Mouse (Mus musculus): ENCODE data around the gene Olfr1152. TPM values are rescaled to one million over a fixed set of nuclear protein-coding genes. Genes with fewer than 3 reads are reported as not detected.

The Olfr1152 gene
- polyA plus RNA-seq (2012; ENCODE audit: low replicate concordance): not detected in 2 replicates

DNA sequence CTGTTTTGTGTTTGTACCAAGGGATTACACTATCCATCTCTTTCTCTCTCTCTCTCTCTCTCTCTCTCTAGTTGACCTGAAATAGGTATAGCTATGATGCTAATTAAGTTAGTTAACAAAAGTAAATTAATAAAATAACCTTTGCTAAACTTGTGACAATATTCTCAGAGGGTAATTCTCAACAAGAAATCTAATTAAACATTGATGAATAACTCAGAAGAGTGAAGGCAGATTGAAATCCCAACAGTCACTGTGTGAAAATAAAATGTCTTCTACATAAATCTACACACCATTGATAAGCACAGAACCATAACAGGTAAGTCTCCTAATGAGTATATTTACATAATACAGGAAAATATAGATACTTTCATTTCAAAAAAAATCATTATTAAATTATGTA is at the start of gene Olfr1152:
Gene Olfr1152 (plus strand): TSS at position 301 of the 400 bp plus-strand sequence.

DNA sequence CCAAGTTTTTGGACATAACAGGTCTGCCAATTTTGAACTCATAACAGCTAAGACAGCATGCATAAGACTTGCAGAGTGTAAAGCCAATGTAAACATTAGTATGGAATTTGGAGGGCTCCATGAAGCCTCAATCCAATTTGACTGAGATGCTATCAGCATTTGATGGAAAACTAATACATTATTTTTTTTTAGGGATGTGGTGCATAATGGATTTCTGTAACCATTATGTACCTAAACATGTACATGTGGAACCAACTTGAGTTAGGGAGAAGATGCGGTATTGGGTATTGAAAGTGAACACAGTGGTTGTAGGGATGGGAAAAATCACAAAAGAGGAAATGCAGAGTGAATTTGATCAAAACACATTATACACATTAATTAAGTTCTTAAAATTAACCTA is 36.1 kb upstream of the Olfr1152 start, which contains the start of gene Olfr1148:
Gene Olfr1148 (plus strand): TSS at position 301 of the 400 bp plus-strand sequence.

DNA sequence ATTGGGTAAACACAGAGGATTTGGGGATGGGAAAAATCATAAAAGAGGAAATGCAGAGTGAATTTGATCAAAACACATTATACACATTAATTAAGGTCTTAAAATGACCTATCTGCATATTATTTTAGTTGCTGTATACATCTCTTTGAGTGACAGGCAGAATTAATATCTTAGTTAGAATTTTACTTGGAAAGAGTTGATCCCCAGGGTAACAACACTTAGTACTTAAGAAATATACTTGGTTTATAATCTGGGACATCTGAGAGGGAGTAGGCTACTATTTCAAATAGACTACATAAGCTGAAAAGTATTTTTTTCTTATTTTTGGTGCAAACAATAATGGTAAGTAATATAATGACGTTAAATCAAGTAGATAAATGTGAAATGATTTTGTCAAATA is 22.6 kb upstream of the Olfr1152 start, which contains the start of gene Olfr1150-ps1:
Gene Olfr1150-ps1 (plus strand): TSS at position 301 of the 400 bp plus-strand sequence.

DNA sequence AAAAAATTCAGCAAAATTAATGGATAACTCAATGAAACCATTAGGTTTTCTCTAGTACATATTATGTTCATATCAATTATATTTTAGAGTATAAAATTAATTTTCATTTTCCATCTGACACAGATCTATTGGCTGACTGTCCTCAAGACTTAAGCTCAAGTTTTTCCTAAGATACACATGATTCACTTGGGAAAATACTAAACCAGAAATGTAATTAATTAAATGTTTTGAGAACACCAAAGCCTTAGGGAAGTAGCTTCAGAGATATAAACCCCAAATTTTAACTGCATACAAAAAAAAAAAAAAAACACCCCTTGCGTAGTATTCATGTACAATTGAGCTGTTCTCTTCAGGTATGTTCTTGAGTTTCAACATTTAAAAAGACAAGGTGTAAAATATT is 10.7 kb upstream of the Olfr1152 start, which contains the start of gene Olfr1151:
Gene Olfr1151 (plus strand): TSS at position 301 of the 400 bp plus-strand sequence.

DNA sequence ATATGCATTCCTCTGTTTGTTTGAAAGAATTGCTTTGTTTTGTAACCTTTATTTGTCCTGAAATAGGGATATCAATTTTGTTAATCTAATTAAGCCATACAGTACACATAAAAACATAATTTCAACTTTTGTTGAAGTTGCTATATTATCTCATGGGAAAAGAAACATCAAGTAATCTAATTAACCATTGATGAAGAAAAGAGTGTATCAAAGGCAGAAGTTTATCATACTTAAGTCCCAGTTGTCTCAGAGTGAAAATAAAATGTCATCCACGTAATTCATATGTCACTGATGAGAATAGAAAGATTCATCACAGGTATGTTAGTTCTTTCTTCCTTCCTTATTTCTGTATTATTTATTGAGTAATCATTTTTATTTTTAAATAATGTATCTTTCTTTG is 28.4 kb downstream of the Olfr1152 start, which contains the start of gene Olfr1153:
Gene Olfr1153 (plus strand): TSS at position 301 of the 400 bp plus-strand sequence.

DNA sequence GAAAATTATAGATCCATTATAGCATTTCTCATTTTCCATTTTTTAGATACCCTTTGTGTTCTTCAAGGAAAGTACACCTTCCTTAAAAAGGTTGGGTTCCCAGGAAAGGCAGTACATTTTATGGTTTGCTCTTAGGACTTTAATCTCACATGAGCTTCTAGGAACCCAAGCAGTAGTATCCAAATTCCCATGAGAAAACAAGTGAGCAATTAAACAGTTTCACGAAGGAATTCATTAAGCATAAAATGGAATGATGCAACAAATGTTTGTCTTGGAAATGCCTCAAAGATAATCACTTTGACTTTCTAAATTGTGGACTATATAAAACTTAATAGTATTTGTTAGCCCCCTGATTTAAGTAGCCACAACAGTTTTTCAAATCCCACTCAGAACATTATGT is 38.8 kb downstream of the Olfr1152 start, which contains the start of gene Olfr1154:
Gene Olfr1154 (minus strand): TSS at position 101 of the 400 bp plus-strand sequence.

Other genes starting within 250 kb of the Olfr1152 start
- gene Olfr1131, start 239.4 kb upstream of the Olfr1152 start, polyA plus RNA-seq (2012; ENCODE audit: low replicate concordance): not detected in 2 replicates
- gene Olfr1132, start 229.0 kb upstream of the Olfr1152 start, polyA plus RNA-seq (2012; ENCODE audit: low replicate concordance): not detected in 2 replicates
- gene Olfr1133, start 219.1 kb upstream of the Olfr1152 start, polyA plus RNA-seq (2012; ENCODE audit: low replicate concordance): not detected in 2 replicates
- not detected in 2 replicates for gene Olfr1134, start 208.0 kb upstream of the Olfr1152 start, polyA plus RNA-seq (2012; ENCODE audit: low replicate concordance)
- gene Olfr1135, start 192.8 kb upstream of the Olfr1152 start, polyA plus RNA-seq (2012; ENCODE audit: low replicate concordance): not detected in 2 replicates
- gene Olfr1136, start 172.5 kb upstream of the Olfr1152 start, polyA plus RNA-seq (2012; ENCODE audit: low replicate concordance): not detected in 2 replicates
- gene Olfr1137, start 153.3 kb upstream of the Olfr1152 start, polyA plus RNA-seq (2012; ENCODE audit: low replicate concordance): not detected in 2 replicates
- not detected in 2 replicates for gene Olfr1138, start 126.5 kb upstream of the Olfr1152 start, polyA plus RNA-seq (2012; ENCODE audit: low replicate concordance)
- gene Olfr1140, start 122.7 kb upstream of the Olfr1152 start, polyA plus RNA-seq (2012; ENCODE audit: low replicate concordance): not detected in 2 replicates
- gene Olfr1141, start 112.5 kb upstream of the Olfr1152 start, polyA plus RNA-seq (2012; ENCODE audit: low replicate concordance): not detected in 2 replicates
- gene Olfr152, start 87.0 kb upstream of the Olfr1152 start, polyA plus RNA-seq (2012; ENCODE audit: low replicate concordance): not detected in 2 replicates
- not detected in 2 replicates for gene Olfr1143, start 65.9 kb upstream of the Olfr1152 start, polyA plus RNA-seq (2012; ENCODE audit: low replicate concordance)
- gene Olfr1145, start 56.7 kb upstream of the Olfr1152 start, polyA plus RNA-seq (2012; ENCODE audit: low replicate concordance): not detected in 2 replicates
- not detected in 2 replicates for gene Olfr1148, start 36.0 kb upstream of the Olfr1152 start, polyA plus RNA-seq (2012; ENCODE audit: low replicate concordance)
- gene Olfr1150-ps1, start 22.5 kb upstream of the Olfr1152 start, polyA plus RNA-seq (2012; ENCODE audit: low replicate concordance): not detected in 2 replicates
- gene Olfr1151, start 10.6 kb upstream of the Olfr1152 start, polyA plus RNA-seq (2012; ENCODE audit: low replicate concordance): not detected in 2 replicates
- gene Olfr1153, start 28.5 kb downstream of the Olfr1152 start, polyA plus RNA-seq (2012; ENCODE audit: low replicate concordance): not detected in 2 replicates
- gene Olfr1154, start 38.7 kb downstream of the Olfr1152 start, polyA plus RNA-seq (2012; ENCODE audit: low replicate concordance): not detected in 2 replicates
- not detected in 2 replicates for gene Olfr1155, start 78.6 kb downstream of the Olfr1152 start, polyA plus RNA-seq (2012; ENCODE audit: low replicate concordance)
- gene Olfr1156, start 86.6 kb downstream of the Olfr1152 start, polyA plus RNA-seq (2012; ENCODE audit: low replicate concordance): not detected in 2 replicates
- not detected in 2 replicates for gene Olfr1157, start 101.8 kb downstream of the Olfr1152 start, polyA plus RNA-seq (2012; ENCODE audit: low replicate concordance)
- gene Olfr74, start 108.2 kb downstream of the Olfr1152 start, polyA plus RNA-seq (2012; ENCODE audit: low replicate concordance): not detected in 2 replicates
- gene Olfr1158, start 123.6 kb downstream of the Olfr1152 start, polyA plus RNA-seq (2012; ENCODE audit: low replicate concordance): not detected in 2 replicates
- not detected in 2 replicates for gene Olfr1160, start 141.8 kb downstream of the Olfr1152 start, polyA plus RNA-seq (2012; ENCODE audit: low replicate concordance)
- not detected in 2 replicates for gene Olfr1161, start 156.3 kb downstream of the Olfr1152 start, polyA plus RNA-seq (2012; ENCODE audit: low replicate concordance)
- gene Olfr73, start 171.2 kb downstream of the Olfr1152 start, polyA plus RNA-seq (2012; ENCODE audit: low replicate concordance): not detected in 2 replicates
- gene Olfr1162, start 184.6 kb downstream of the Olfr1152 start, polyA plus RNA-seq (2012; ENCODE audit: low replicate concordance): not detected in 2 replicates
- not detected in 2 replicates for gene Olfr1163, start 205.3 kb downstream of the Olfr1152 start, polyA plus RNA-seq (2012; ENCODE audit: low replicate concordance)
- gene Olfr1164, start 227.5 kb downstream of the Olfr1152 start, polyA plus RNA-seq (2012; ENCODE audit: low replicate concordance): not detected in 2 replicates

All from leukemia stem cell, adult 10-12 weeks (primary cell).